Mouse (Mus musculus): Measurements from ENCODE around the gene Mmp7. TPM values are rescaled to one million over a fixed set of nuclear protein-coding genes. Genes with fewer than 3 reads are reported as not detected.

The Mmp7 gene
- polyA plus RNA-seq (2015; fragmentation: Nextera tagmentation; extraction: Ambion mirVana), result not detected in 2 replicates

DNA sequence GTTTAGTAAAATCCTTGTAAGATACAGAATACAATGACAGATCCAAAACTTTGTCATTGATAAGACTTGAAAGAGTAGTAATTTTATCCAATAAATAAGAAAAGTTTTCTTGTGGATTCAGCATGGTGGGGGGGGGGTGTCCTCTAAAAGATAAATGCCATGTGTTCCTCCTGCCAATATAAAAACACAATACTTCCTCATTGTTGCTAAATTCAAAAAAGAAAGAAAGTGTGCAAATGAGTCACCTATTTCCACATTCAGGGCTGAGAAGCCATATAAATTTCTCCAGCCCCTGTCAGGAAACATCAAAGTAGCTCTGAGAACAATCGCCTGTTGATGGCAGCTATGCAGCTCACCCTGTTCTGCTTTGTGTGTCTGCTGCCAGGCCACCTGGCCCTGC lies at the start of gene Mmp7:
Gene Mmp7 (plus strand): TSS at position 301 of the 400 bp plus-strand sequence.
- Histone ChIP-seq H3K4me3 (no peak within 1 kb of the TSS), H3K27me3 (replicated peaks) (no peaks in the 10 kb centered on the region), H3K9ac (no peak within 1 kb of the TSS), H3K4me2 (no peak within 1 kb of the TSS), H3K4me1 (no peaks in the 10 kb centered on the region), H3K9me3 (no peaks in the 10 kb centered on the region), H3K36me3 (replicated peaks) (no peaks in the 10 kb centered on the region), H3K27ac (no peak within 1 kb of the TSS)
- 81% methylated on average over 1 of the region's 1 CpGs for WGBS
- ATAC-seq (replicated peaks), result no peak

DNA sequence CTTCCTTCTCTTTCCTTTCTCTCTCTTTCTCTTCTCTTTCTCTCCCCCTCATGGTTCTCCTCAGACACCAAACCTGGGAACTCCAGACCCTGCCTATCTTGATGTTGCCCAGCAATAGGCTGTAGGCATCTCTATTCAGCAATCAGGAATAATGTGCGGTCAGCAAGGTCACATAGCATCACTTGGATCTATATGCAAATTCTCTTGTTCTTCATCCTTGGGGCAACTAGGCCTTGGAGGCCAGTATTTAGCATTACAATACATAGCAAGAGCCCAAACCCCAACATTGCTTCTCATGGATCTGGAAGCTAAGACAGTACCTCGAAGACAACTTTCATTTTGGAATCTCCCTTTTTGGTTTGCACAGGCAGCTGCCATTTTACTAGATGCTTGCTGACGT lies 44.0 kb upstream of the Mmp7 start:
- 77% methylated on average over 3 of the region's 3 CpGs for WGBS
- no peak overlapping the region for H3K27ac ChIP-seq
- ATAC-seq (replicated peaks), result no peak
- H3K36me3 ChIP-seq (replicated peaks), result no peaks in the 10 kb centered on the region
- H3K27me3 ChIP-seq (replicated peaks), result no peaks in the 10 kb centered on the region
- H3K9me3 ChIP-seq, result no peaks in the 10 kb centered on the region
- no peaks in the 10 kb centered on the region for H3K4me1 ChIP-seq
- no peak overlapping the region for H3K9ac ChIP-seq
- H3K4me2 ChIP-seq, result no peak overlapping the region
- H3K4me3 ChIP-seq, result no peak overlapping the region

DNA sequence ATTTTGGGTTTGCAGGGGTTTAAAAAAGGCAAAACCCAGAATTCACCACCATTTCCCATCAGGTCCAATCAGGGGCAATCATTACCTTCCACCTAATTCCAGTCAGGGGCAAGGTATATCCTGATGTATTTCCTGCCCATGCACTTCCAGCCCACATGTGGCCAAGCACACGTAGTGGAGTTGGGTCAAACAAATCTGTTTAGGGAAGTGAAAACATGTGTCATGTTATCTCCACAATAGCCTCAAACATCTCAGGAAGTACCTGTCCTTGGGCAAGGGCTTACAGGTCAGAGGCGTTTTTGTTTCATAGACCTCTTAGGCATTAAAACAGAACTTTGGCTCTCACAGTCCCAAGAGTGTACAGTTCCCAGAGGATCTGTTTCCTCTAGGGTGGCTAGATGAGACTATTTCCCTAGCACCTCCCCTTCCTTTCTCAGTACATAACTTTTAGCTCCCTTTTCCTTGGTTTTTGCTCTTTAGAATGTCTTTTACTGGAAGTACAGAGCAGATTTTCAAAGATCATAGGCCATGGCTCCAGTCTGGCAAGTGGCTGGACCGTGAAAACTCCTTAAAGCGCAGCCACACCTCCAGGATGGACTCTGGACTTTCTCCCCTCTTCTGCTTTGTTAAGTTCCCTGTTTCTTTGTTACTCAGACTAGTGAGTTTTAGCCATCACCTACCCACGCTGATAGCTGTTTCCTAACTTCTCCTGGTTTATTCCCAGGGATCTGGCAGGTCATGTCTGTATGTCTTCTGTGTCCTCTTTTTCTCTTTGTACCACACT lies 41.3 kb upstream of the Mmp7 start:
- Histone ChIP-seq H3K4me3 (no peak overlapping the region), H3K4me2 (no peak overlapping the region), H3K36me3 (replicated peaks) (no peaks in the 10 kb centered on the region), H3K27me3 (replicated peaks) (no peaks in the 10 kb centered on the region), H3K9me3 (no peaks in the 10 kb centered on the region), H3K4me1 (no peaks in the 10 kb centered on the region), H3K27ac (no peak overlapping the region), H3K9ac (no peak overlapping the region)
- ATAC-seq (replicated peaks), result no peak
- WGBS, result 85% methylated on average over 5 of the region's 5 CpGs

DNA sequence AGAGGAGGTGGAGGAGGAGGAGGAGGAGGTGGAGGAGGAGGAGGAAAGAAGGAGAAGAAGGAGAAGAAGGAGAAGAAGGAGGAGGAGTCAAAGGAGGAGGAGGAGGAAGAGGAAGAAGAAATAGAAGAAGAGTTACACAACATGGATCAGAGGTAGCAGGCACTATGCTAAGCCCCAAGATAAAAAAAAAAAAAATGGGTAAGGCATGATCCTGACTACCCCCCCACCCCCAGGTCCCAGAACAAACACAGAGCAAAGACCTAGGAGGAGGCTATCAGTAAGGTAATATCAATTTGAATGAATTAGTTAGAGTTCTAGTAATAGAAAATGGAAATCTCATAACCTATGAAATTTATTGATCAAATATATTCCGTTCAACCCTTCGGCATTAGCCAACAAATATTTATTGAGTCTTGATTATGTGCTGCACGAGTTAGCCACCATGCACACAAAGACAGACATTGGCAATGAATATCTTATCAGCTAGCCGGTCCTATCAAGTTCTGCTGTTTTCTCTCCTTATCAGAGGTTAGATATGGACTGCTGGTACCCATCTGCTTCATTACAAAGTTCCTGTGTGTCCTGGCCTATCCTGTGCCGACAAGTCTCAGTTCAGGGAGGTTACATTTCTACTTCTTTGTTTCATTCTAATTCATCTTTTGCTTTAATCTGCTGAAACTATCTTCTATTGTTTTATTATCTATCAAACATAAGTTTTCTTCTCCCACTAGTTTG lies 39.4 kb upstream of the Mmp7 start:
- H3K4me3 ChIP-seq, result no peak overlapping the region
- WGBS, result 91% methylated on average over 5 of the region's 5 CpGs
- no peaks in the 10 kb centered on the region for H3K36me3 ChIP-seq (replicated peaks)
- no peak overlapping the region for H3K27ac ChIP-seq
- no peaks in the 10 kb centered on the region for H3K9me3 ChIP-seq
- no peak overlapping the region for H3K4me2 ChIP-seq
- H3K27me3 ChIP-seq (replicated peaks), result no peaks in the 10 kb centered on the region
- H3K4me1 ChIP-seq, result no peaks in the 10 kb centered on the region
- no peak overlapping the region for H3K9ac ChIP-seq
- no peak for ATAC-seq (replicated peaks)

DNA sequence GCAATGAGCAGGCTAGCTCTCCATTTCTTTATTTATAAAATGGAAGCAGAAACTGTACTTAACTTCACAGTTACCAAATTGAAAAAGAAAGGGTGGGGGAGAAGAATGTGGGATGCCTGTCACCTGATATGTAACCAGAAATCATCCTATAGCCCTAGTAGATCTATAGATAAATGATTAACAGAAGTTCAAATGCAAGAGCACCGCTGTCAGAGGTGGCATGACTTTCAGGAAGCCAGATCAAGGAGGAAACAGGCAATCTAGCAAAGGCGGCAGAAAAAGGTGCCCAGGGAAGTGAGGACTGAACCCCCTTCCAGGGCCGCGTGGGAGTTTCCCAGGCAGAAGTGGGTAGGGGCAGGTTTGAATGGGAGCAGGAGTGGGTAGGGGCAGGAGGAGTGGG lies 33.9 kb upstream of the Mmp7 start:
- Histone ChIP-seq H3K9me3 (no peaks in the 10 kb centered on the region), H3K4me1 (no peaks in the 10 kb centered on the region), H3K27ac (no peak overlapping the region), H3K4me3 (no peak overlapping the region), H3K9ac (no peak overlapping the region), H3K4me2 (no peak overlapping the region), H3K36me3 (replicated peaks) (no peaks in the 10 kb centered on the region), H3K27me3 (replicated peaks) (no peaks in the 10 kb centered on the region)
- ATAC-seq (replicated peaks), result no peak
- 85% methylated on average over 4 of the region's 4 CpGs for WGBS

DNA sequence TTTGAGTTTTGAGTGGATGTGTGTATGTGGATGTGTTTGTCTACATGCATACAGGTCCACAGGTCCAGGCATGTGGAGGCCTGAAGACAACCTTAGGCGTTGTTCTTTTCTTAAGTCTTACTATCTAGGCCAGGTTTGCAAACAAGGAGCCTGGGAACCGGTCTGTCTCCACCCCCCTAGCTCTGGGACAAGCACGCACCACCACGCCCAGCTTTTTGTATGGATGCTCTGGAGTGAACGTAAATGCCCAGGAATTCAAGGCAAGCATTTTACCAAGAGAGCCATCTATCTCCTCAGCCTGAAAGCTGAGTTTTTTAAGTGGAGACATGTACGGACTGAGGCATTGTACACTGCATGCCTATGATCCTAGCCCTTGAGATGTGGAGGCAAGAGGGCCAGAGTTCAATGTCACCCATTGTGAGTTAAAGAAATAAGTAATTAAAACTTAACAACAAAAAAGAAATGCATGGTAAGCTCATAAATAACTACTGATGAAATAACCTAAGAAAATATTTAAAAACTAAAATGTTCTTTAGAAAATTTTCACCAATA lies 32.3 kb upstream of the Mmp7 start:
- Histone ChIP-seq H3K9me3 (no peaks in the 10 kb centered on the region), H3K4me2 (no peak overlapping the region), H3K4me1 (no peaks in the 10 kb centered on the region), H3K9ac (no peak overlapping the region), H3K27me3 (replicated peaks) (no peaks in the 10 kb centered on the region), H3K4me3 (no peak overlapping the region), H3K27ac (no peak overlapping the region), H3K36me3 (replicated peaks) (no peaks in the 10 kb centered on the region)
- WGBS, result 66% methylated on average over 6 of the region's 6 CpGs
- no peak for ATAC-seq (replicated peaks)

DNA sequence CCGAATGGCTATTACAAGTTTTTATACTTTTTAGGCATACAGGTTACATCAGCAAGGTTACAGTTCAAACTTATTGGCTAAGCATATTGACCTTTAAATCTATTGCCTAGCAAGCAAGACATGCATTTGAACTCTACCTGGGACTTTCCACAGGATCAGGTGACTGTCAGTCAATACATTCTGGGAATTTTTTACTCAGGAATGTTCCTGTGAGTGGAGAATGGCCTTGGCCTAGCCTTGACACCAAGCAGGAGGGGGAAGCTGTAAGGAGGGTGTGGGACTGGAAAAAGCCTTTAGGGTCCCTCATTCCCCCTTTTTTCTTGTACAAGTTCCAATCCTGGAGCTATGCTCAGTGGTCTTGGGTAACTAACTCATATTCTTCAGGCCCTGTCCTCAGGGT lies 30.5 kb upstream of the Mmp7 start:
- no peak overlapping the region for H3K27ac ChIP-seq
- no peaks in the 10 kb centered on the region for H3K9me3 ChIP-seq
- no peak overlapping the region for H3K4me2 ChIP-seq
- no peak overlapping the region for H3K9ac ChIP-seq
- H3K4me3 ChIP-seq, result no peak overlapping the region
- ATAC-seq (replicated peaks), result no peak
- H3K27me3 ChIP-seq (replicated peaks), result no peaks in the 10 kb centered on the region
- H3K36me3 ChIP-seq (replicated peaks), result no peaks in the 10 kb centered on the region
- 95% methylated on average over 1 of the region's 1 CpGs for WGBS
- H3K4me1 ChIP-seq, result no peaks in the 10 kb centered on the region

DNA sequence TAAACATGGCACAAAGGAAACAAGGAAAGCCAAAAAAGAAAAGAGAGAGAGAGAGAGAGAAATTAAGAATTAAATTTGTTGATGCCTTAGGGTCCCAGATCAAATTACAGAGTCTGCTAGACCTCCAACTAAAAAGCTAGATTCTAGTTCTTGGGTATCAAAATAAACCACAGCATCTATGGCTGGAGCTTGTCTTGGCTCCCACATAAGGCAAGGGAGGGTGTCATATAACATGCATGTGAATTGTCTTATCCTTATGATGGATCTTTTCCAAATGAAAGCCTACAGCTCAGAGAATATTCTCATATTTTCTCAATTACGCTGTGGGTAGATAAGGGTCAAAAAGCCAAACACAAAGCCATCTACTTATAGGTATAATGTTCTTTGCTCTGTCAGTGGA lies 22.2 kb upstream of the Mmp7 start:
- no peaks in the 10 kb centered on the region for H3K4me1 ChIP-seq
- no peak overlapping the region for H3K9ac ChIP-seq
- no peak overlapping the region for H3K4me3 ChIP-seq
- no peak for ATAC-seq (replicated peaks)
- no peaks in the 10 kb centered on the region for H3K27me3 ChIP-seq (replicated peaks)
- WGBS, result 89% methylated on average over 1 of the region's 1 CpGs
- no peaks in the 10 kb centered on the region for H3K9me3 ChIP-seq
- H3K27ac ChIP-seq, result no peak overlapping the region
- no peaks in the 10 kb centered on the region for H3K36me3 ChIP-seq (replicated peaks)
- H3K4me2 ChIP-seq, result no peak overlapping the region

DNA sequence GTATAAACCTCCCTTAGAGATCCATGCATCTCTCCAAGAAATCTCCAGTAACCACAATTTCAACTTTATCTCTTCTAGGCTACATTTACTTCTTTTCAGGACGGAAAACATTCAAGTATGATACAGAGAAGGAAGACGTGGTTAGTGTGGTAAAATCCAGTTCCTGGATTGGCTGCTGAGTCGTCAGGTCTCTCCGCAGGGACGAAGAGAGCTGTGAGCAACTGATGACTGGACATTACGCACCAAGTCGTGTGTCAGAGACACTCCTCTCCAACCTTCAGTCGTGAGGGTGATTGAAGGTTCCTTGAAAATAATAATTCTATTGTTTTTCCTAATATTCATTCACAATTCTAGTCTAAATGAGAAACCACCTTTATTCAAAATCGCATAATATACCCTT lies 18.9 kb upstream of the Mmp7 start:
- ATAC-seq (replicated peaks), result no peak
- Histone ChIP-seq H3K9me3 (no peaks in the 10 kb centered on the region), H3K4me1 (no peaks in the 10 kb centered on the region), H3K27me3 (replicated peaks) (no peaks in the 10 kb centered on the region), H3K4me3 (no peak overlapping the region), H3K9ac (no peak overlapping the region), H3K4me2 (no peak overlapping the region), H3K36me3 (replicated peaks) (no peaks in the 10 kb centered on the region), H3K27ac (no peak overlapping the region)
- 88% methylated on average over 9 of the region's 9 CpGs for WGBS

DNA sequence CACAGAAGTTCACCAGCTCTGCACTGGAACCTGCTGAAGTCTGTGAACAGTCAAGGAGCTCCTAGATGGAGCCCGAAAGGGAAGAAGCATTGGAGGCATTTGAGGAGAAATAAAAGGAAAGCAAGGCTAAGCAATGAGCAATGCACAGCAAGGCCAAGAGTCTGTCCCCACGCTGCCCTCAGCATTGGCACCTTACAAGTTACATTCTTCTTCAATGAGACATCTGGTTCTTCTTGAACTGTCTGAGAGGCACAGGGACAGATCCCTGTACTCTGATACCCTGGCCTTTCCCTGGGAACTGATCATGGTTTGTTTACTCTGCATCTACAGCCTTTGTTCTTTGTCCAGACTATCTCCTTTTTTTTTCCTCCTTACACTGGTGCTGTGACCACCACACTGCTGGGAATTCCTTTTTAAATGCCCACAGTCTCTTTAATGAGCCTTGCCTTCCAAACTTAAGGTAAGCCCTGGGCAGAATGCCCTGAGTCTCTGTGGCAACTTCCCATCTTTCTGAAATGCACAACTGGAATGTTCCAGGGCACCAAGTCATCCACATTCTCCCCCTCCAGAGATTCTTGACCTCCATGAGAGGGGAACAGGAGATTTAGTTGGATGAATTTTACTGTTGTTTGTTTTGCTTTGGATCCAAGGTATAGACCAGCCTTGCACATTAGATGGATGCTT lies 13.6 kb upstream of the Mmp7 start:
- no peak overlapping the region for H3K27ac ChIP-seq
- no peak overlapping the region for H3K4me3 ChIP-seq
- no peaks in the 10 kb centered on the region for H3K27me3 ChIP-seq (replicated peaks)
- no peak for ATAC-seq (replicated peaks)
- H3K9me3 ChIP-seq, result no peaks in the 10 kb centered on the region
- H3K36me3 ChIP-seq (replicated peaks), result no peaks in the 10 kb centered on the region
- 84% methylated on average over 2 of the region's 2 CpGs for WGBS
- no peak overlapping the region for H3K4me2 ChIP-seq
- no peaks in the 10 kb centered on the region for H3K4me1 ChIP-seq
- no peak overlapping the region for H3K9ac ChIP-seq

DNA sequence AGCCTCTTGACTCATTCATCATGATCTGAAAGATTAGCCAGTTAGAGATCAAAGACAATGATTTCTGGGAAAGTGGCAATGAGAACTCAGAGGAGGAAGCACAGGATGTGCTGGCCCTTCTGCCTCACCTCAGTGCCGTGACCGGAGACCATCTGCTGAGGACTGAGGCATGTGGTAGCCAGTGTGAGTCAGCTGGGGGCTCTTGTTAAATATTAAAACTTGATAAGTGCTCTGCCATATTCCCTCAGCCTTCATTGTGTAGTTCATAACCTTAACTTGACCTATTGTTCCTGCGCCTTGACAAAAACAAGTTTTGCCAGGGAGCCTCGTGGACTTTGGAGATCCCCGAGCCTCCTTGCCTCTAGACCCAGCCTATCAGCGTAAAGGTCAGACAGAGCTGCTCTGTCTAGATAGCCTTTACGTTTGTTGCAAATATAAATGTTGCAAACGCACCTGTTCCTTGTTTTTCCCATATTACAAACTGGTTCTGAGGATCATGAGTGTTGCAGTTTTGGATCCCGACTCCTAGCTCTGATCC lies 9.7 kb upstream of the Mmp7 start:
- WGBS, result 94% methylated on average over 9 of the region's 9 CpGs
- H3K4me2 ChIP-seq, result no peak overlapping the region
- H3K36me3 ChIP-seq (replicated peaks), result no peaks in the 10 kb centered on the region
- no peak for ATAC-seq (replicated peaks)
- no peak overlapping the region for H3K4me3 ChIP-seq
- no peak overlapping the region for H3K27ac ChIP-seq
- H3K4me1 ChIP-seq, result no peaks in the 10 kb centered on the region
- H3K9me3 ChIP-seq, result no peaks in the 10 kb centered on the region
- H3K27me3 ChIP-seq (replicated peaks), result no peaks in the 10 kb centered on the region
- no peak overlapping the region for H3K9ac ChIP-seq

DNA sequence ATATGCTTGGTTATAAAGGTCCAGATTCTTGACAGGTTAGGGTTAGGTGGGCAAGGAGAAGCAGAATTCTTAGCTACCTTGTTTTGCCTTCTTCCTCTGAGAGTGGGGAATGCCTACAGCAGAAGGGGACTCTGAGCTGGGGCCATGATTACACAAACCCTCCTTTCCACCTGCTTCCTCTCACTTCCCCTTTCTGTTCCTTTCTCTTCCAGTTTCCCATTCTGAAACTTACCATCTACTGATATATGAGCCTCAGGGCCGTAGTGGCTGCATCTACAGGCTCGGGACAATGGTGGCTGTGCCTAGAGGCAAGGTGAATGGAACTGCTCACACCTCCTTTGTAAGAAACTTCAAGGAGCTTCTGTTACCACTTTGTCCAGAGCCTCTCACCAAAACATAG lies 5.9 kb upstream of the Mmp7 start:
- no peaks in the 10 kb centered on the region for H3K36me3 ChIP-seq (replicated peaks)
- no peak overlapping the region for H3K4me3 ChIP-seq
- no peak overlapping the region for H3K9ac ChIP-seq
- no peak for ATAC-seq (replicated peaks)
- H3K4me1 ChIP-seq, result no peaks in the 10 kb centered on the region
- 92% methylated on average over 2 of the region's 2 CpGs for WGBS
- no peaks in the 10 kb centered on the region for H3K27me3 ChIP-seq (replicated peaks)
- no peak overlapping the region for H3K4me2 ChIP-seq
- no peaks in the 10 kb centered on the region for H3K9me3 ChIP-seq
- H3K27ac ChIP-seq, result no peak overlapping the region

Data from midbrain, embryonic 15.5 days (tissue).